Mouse (Mus musculus) kidney, adult 2 months (tissue): ENCODE measurements around the gene Sdhaf3.

ENCODE experiments used
- CTCF ChIP-seq: fragments of 200-500 bp; conservative IDR thresholded peaks from 2 replicates; pipeline ENCODE4 v1.5.1; 2011; ENCODE audit warnings: low read depth, mild to moderate bottlenecking, control low read depth, low read length, moderate library complexity, mixed read lengths; ENCODE audit not compliant: insufficient read depth, insufficient read length
- POLR2A ChIP-seq: fragments of 200-500 bp; IDR thresholded peaks from one replicate; pipeline ENCODE4 v1.6.1; 2011; ENCODE audit warnings: low read depth, low read length, control low read depth

DNA sequence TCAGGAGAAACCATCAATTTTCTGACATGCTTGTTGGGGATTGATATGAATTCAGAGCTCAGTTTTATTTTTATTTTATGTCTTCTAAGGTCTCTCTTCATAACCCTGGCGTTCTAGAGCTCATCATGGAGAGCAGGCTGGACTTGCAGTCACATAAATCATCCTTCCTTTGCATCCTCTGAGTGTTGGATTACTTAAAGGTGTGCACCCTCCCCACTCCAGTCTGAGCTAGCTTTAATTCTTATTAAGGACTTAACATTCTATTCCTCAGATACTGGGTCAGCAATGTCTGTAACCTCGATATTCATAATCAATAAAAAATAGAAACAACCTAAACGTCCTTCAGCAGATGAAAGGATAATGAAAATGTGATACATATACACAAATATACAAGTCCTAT lies 126.2 kb downstream of the Sdhaf3 start:
- TF ChIP-seq CTCF (no peak), POLR2A (no peak)
